Mouse (Mus musculus) CH12.LX (cell line): Measurements from ENCODE around the gene Hdac5. TPM values are rescaled to one million over a fixed set of nuclear protein-coding genes. Genes with fewer than 3 reads are reported as not detected.

ENCODE experiments used
- DNase-seq: peaks from one replicate; pipeline ENCODE4 v3.0.0-alpha.2; 2013; ENCODE audit errors: extremely low read depth
- H3K27ac ChIP-seq: 2 replicates; pipeline ENCODE4 v1.5.1; 2012; ENCODE audit warnings: low read depth, mild to moderate bottlenecking, control low read depth, moderate library complexity; ENCODE audit not compliant: insufficient read depth
- H3K27me3 ChIP-seq: replicated peaks from 2 replicates; pipeline ENCODE3; 2012; ENCODE audit warnings: inconsistent platforms
- H3K36me3 ChIP-seq, 2 experiments: replicated peaks in 1 of 2; 2 replicates each; pipeline versions ENCODE3 to v1.6.1; 2012; ENCODE audit warnings: inconsistent platforms in 1 of 2, low read length in 1 of 2, mild to moderate bottlenecking in 1 of 2, mixed read lengths in 1 of 2, moderate library complexity in 1 of 2; ENCODE audit not compliant: control insufficient read depth in 1 of 2, insufficient read depth in 1 of 2
- H3K4me1 ChIP-seq, 2 experiments: 2 replicates each; pipeline ENCODE4 v1.6.1; 2012; ENCODE audit warnings: inconsistent platforms in 1 of 2, moderate library complexity in 1 of 2; ENCODE audit not compliant: insufficient read depth in 2 of 2, control insufficient read depth in 1 of 2
- H3K4me2 ChIP-seq: 2 replicates; pipeline ENCODE4 v1.6.1; 2012; ENCODE audit warnings: low read depth, mild to moderate bottlenecking, control low read depth; ENCODE audit not compliant: poor library complexity, insufficient read depth, severe bottlenecking
- H3K4me3 ChIP-seq, 3 experiments: fragments of 150-350 bp in 1 of 3; sonication (generic) in 1 of 3; replicated peaks in 1 of 3; 2 replicates each; pipeline versions ENCODE3 to v1.5.1; 2011 to 2012; ENCODE audit warnings: low read depth in 2 of 3, low read length in 2 of 3, mild to moderate bottlenecking in 2 of 3, moderate library complexity in 2 of 3, control low read depth in 1 of 3, improper control_type of control experiment in 1 of 3, inconsistent platforms in 1 of 3, mixed read lengths in 1 of 3; ENCODE audit not compliant: poor library complexity in 1 of 3
- H3K79me2 ChIP-seq: replicated peaks from 2 replicates; pipeline ENCODE4 v1.6.1; 2012; ENCODE audit warnings: mild to moderate bottlenecking, moderate library complexity; ENCODE audit not compliant: control insufficient read depth, poor library complexity, insufficient read depth, severe bottlenecking; ENCODE audit errors: extremely low read depth
- H3K9ac ChIP-seq: 2 replicates; pipeline ENCODE4 v1.6.1; 2012; ENCODE audit warnings: low read depth, mild to moderate bottlenecking, control low read depth, moderate library complexity; ENCODE audit not compliant: insufficient read depth
- H3K9me3 ChIP-seq: replicated peaks from 2 replicates; pipeline ENCODE3; 2012; ENCODE audit warnings: low read length, inconsistent platforms, mixed read lengths
- BHLHE40 ChIP-seq: IDR thresholded peaks from 2 replicates; pipeline ENCODE4 v1.6.1; 2011; ENCODE audit warnings: mild to moderate bottlenecking, low read depth, low read length, improper control_type of control experiment
- CHD1 ChIP-seq: IDR thresholded peaks from 2 replicates; pipeline ENCODE4 v1.6.1; 2012; ENCODE audit warnings: low read depth, low read length, improper control_type of control experiment, inconsistent platforms
- CHD2 ChIP-seq: IDR thresholded peaks from 2 replicates; pipeline ENCODE4 v1.6.1; 2011; ENCODE audit warnings: low read length, improper control_type of control experiment
- CTCF ChIP-seq, 2 experiments: IDR thresholded peaks in 1 of 2; conservative IDR thresholded peaks in 1 of 2; 2 replicates each; pipeline ENCODE4 v1.5.1; 2011 to 2012; ENCODE audit warnings: low read depth in 2 of 2, low read length in 2 of 2, improper control_type of control experiment in 1 of 2, inconsistent platforms in 1 of 2, mild to moderate bottlenecking in 1 of 2, moderate library complexity in 1 of 2
- E2F4 ChIP-seq: IDR thresholded peaks from 2 replicates; pipeline ENCODE4 v1.6.1; 2011; ENCODE audit warnings: low read depth, low read length, improper control_type of control experiment; ENCODE audit not compliant: insufficient replicate concordance
- ELF1 ChIP-seq: IDR thresholded peaks from 2 replicates; pipeline ENCODE4 v1.6.1; 2014; ENCODE audit warnings: low read depth, mild to moderate bottlenecking, inconsistent platforms, low read length, improper control_type of control experiment
- EP300 ChIP-seq: IDR thresholded peaks from 2 replicates; pipeline ENCODE4 v1.6.1; 2011; ENCODE audit warnings: low read length, improper control_type of control experiment
- ETS1 ChIP-seq: conservative IDR thresholded peaks from 2 replicates; pipeline ENCODE4 v1.6.1; 2012; ENCODE audit warnings: low read depth, mild to moderate bottlenecking, inconsistent platforms, low read length, improper control_type of control experiment, moderate library complexity
- GABPA ChIP-seq: IDR thresholded peaks from 2 replicates; pipeline ENCODE4 v1.6.1; 2012; ENCODE audit warnings: low read depth, low read length, improper control_type of control experiment, inconsistent platforms; ENCODE audit not compliant: insufficient replicate concordance
- KAT2A ChIP-seq: IDR thresholded peaks from 2 replicates; pipeline ENCODE4 v1.6.1; 2012; ENCODE audit warnings: low read length, improper control_type of control experiment, inconsistent platforms; ENCODE audit not compliant: insufficient replicate concordance
- MAFK ChIP-seq: IDR thresholded peaks from 2 replicates; pipeline ENCODE4 v1.6.1; 2011; ENCODE audit warnings: low read length, improper control_type of control experiment; ENCODE audit not compliant: insufficient replicate concordance
- MAX ChIP-seq: IDR thresholded peaks from 2 replicates; pipeline ENCODE4 v1.6.1; 2011; ENCODE audit warnings: low read length, improper control_type of control experiment
- MEF2A ChIP-seq: IDR thresholded peaks from 2 replicates; pipeline ENCODE4 v1.6.1; 2014; ENCODE audit warnings: low read depth, mild to moderate bottlenecking, inconsistent platforms, low read length, improper control_type of control experiment, borderline replicate concordance
- MXI1 ChIP-seq: IDR thresholded peaks from 2 replicates; pipeline ENCODE4 v1.6.1; 2011; ENCODE audit warnings: mild to moderate bottlenecking, low read depth, low read length, improper control_type of control experiment
- MYC ChIP-seq: IDR thresholded peaks from 2 replicates; pipeline ENCODE4 v1.6.1; 2011; ENCODE audit warnings: low read depth, mild to moderate bottlenecking, improper control_type of control experiment, low read length
- NELFE ChIP-seq: IDR thresholded peaks from 2 replicates; pipeline ENCODE4 v1.6.1; 2011; ENCODE audit warnings: low read depth, low read length, improper control_type of control experiment
- NRF1 ChIP-seq: IDR thresholded peaks from 2 replicates; pipeline ENCODE4 v1.6.1; 2014; ENCODE audit warnings: low read depth, mild to moderate bottlenecking, inconsistent platforms, low read length, improper control_type of control experiment, moderate library complexity
- POLR2A ChIP-seq: IDR thresholded peaks from 2 replicates; pipeline ENCODE4 v1.6.1; 2011; ENCODE audit warnings: low read depth, mild to moderate bottlenecking, improper control_type of control experiment, low read length
- POLR2AphosphoS2 ChIP-seq: IDR thresholded peaks from 2 replicates; pipeline ENCODE4 v1.6.1; 2011; ENCODE audit warnings: low read depth, low read length, improper control_type of control experiment
- RCOR1 ChIP-seq: conservative IDR thresholded peaks from 2 replicates; pipeline ENCODE4 v1.6.1; 2012; ENCODE audit warnings: low read depth, mild to moderate bottlenecking, inconsistent platforms, low read length, improper control_type of control experiment
- SMC3 ChIP-seq: IDR thresholded peaks from 2 replicates; pipeline ENCODE4 v1.6.1; 2011; ENCODE audit warnings: low read depth, low read length, improper control_type of control experiment
- TCF12 ChIP-seq: IDR thresholded peaks from 2 replicates; pipeline ENCODE4 v1.6.1; 2014; ENCODE audit warnings: low read depth, mild to moderate bottlenecking, inconsistent platforms, low read length, improper control_type of control experiment
- UBTF ChIP-seq: IDR thresholded peaks from 2 replicates; pipeline ENCODE4 v1.6.1; 2012; ENCODE audit warnings: low read depth, mild to moderate bottlenecking, inconsistent platforms, low read length, improper control_type of control experiment, moderate library complexity
- USF1 ChIP-seq: IDR thresholded peaks from 2 replicates; pipeline ENCODE4 v1.6.1; 2014; ENCODE audit warnings: low read depth, mild to moderate bottlenecking, inconsistent platforms, low read length, improper control_type of control experiment
- USF2 ChIP-seq: conservative IDR thresholded peaks from 2 replicates; pipeline ENCODE4 v1.6.1; 2011; ENCODE audit warnings: low read depth, low read length, improper control_type of control experiment
- ZC3H11A ChIP-seq: IDR thresholded peaks from 2 replicates; pipeline ENCODE4 v1.6.1; 2012; ENCODE audit warnings: low read depth, mild to moderate bottlenecking, inconsistent platforms, low read length, improper control_type of control experiment
- ZKSCAN1 ChIP-seq: IDR thresholded peaks from 2 replicates; pipeline ENCODE4 v1.6.1; 2012; ENCODE audit warnings: low read depth, inconsistent platforms, low read length, improper control_type of control experiment, borderline replicate concordance
- ZMIZ1 ChIP-seq: IDR thresholded peaks from 2 replicates; pipeline ENCODE4 v1.6.1; 2012; ENCODE audit warnings: low read depth, mild to moderate bottlenecking, inconsistent platforms, low read length, improper control_type of control experiment
- ZNF384 ChIP-seq: IDR thresholded peaks from 2 replicates; pipeline ENCODE4 v1.6.1; 2012; ENCODE audit warnings: low read depth, low read length, improper control_type of control experiment, inconsistent platforms
- dilution Hi-C: fragments of 300-500 bp; cut with MboI; formaldehyde crosslinking; loops from 2 replicates; pipeline ENCODE4 v1.14.3; 2020; ENCODE audit warnings: low sequenced_read_pairs; ENCODE audit not compliant: extremely low pct_unique_long_range_greater_than_20kb, extremely low pct_ligation_motif_present
- in situ Hi-C: fragments of 300-500 bp; cut with MboI; formaldehyde crosslinking; loops from 3 replicates; pipeline ENCODE4 v1.14.3; 2019; ENCODE audit warnings: low sequenced_read_pairs, low pct_ligation_motif_present, low pct_unique_long_range_greater_than_20kb, mixed read lengths
- polyA plus RNA-seq: library from polyadenylated mRNA; unstranded; fragments of >175 nt; gene quantifications from 2 replicates; pipeline ENCODE4 v1.2.1, GENCODE M21; 2012; ENCODE audit warnings: low read depth; ENCODE audit not compliant: insufficient read length
- total RNA-seq, 2 experiments: library from RNA; depleted of rRNA; stranded (reverse); fragments of 300-350 nt in 1 of 2; fragments of >200 nt in 1 of 2; gene quantifications; 2 replicates each; pipeline ENCODE4 v1.2.3; 2012 to 2014

Hdac5 gene
- total and polyA plus RNA-seq, 3 experiments = 24.9 to 49.6 (median 46.4) TPM

DNA sequence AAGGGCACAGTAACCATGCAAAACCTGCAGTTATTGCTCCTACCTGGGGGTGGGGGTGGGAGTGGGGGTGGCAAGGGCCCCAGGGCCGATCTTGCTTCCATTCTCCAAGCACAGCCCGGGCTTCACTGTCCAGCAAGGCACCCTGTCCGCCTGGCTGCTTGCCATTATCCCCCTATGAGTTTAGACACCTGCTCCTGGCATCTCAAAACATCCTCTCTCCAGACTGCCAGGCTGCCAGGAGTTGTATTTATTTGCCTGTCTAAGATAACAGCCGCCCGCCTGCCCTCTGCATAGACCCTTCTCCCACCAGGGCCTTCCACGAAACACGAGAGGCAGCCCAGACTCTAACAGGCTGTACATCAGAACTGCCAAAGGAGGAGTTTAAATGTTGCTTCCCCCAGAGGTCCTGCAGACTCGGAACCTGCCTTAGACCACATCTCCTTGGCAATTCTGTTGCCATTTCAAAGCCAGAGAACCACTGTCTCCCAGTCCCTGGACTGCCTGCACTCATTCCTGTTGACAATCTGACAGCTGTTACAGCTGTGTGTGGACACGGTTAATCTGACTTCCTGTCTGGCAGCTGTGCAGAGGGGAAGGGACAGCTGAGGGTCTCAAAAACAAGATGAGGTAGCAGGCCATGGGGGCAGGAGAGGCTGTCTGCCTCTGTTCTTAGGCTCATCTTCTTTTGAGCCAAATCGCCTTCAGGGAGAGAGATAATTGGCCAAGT, 15.4 kb downstream of the Hdac5 start:
- Histone ChIP-seq H3K4me2 (no peak overlapping the region), H3K27ac (no peak overlapping the region), H3K4me1 (peaks cover 51 to 91% of the 10 kb centered on the region in 2 experiments), H3K27me3 (no peaks in the 10 kb centered on the region), H3K79me2 (0 out of 2 replicates have a peak, but pooled peaks cover 2% of the 10 kb centered on the region), H3K9me3 (no peaks in the 10 kb centered on the region), H3K36me3 (peaks cover 0 to 19% of the 10 kb centered on the region in 2 experiments), H3K4me3 (no peak overlapping the region), H3K9ac (no peak overlapping the region)
- in situ Hi-C loops = no loop called here
- dilution Hi-C loops = no loop called here
- TF ChIP-seq CHD1 (no peak), TCF12 (peak; percentile 13; the same call in 1 of the 2 replicates), ETS1 (peak; percentile 51), CHD2 (no peak)
- no peak for DNase-seq

DNA sequence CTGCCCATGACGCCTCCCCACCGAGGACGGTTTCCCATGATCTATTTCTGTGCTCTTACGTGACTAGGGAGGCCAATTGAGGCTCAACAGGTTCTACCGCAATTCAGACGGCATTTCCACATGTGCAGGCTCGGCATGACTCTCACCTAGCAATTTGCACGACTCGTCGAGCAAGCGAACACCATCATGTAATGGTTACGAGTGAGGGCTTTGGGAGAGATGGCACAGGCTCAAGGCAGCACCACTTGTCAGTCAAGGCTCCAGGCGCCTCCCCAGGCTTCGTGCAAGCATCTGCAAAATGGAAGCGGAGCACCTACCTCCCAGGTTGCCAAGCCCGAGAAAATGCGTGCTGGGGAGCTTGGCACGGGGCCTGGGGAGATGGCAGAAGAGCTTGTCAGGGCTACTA, 18.0 kb downstream of the Hdac5 start:
- DNase-seq = peak; percentile 71
- no peaks in the 10 kb centered on the region for H3K9me3 ChIP-seq
- no peak overlapping the region for H3K4me2 ChIP-seq
- H3K4me3 ChIP-seq = no peak overlapping the region
- no peak overlapping the region for H3K9ac ChIP-seq
- H3K27me3 ChIP-seq = no peaks in the 10 kb centered on the region
- in situ Hi-C loops (no loop called here), dilution Hi-C loops (no loop called here)
- H3K79me2 ChIP-seq = 0 out of 2 replicates have a peak, but pooled peaks cover 2% of the 10 kb centered on the region
- peaks cover 0 to 20% of the 10 kb centered on the region in 2 experiments for H3K36me3 ChIP-seq
- peaks cover 50 to 91% of the 10 kb centered on the region in 2 experiments for H3K4me1 ChIP-seq
- no peak overlapping the region for H3K27ac ChIP-seq
- TF ChIP-seq ZKSCAN1 = no peak
- no peak for TF ChIP-seq POLR2AphosphoS2
- no peak for TF ChIP-seq USF2
- TF ChIP-seq KAT2A = no peak
- TF ChIP-seq E2F4 = no peak
- TF ChIP-seq POLR2A = no peak
- 0 out of 2 replicates have a peak, but pooled peaks have one; percentile 17 for TF ChIP-seq EP300
- TF ChIP-seq BHLHE40 = peak; percentile 84
- peak; percentile 90 for TF ChIP-seq MEF2A
- no peak for TF ChIP-seq GABPA
- TF ChIP-seq NELFE = no peak
- peak; percentile 78 for TF ChIP-seq ETS1
- TF ChIP-seq RCOR1 = no peak
- no peak for TF ChIP-seq SMC3
- TF ChIP-seq CHD1 = no peak
- TF ChIP-seq MAX = peak; percentile 35; the same call in 1 of the 2 replicates
- TF ChIP-seq MAFK = no peak
- TF ChIP-seq MXI1 = 0 out of 2 replicates have a peak, but pooled peaks have one; percentile 29
- TF ChIP-seq USF1 = no peak
- TF ChIP-seq ZMIZ1 = no peak
- no peak for TF ChIP-seq NRF1
- TF ChIP-seq ZNF384 = no peak
- TF ChIP-seq ELF1 = no peak
- TF ChIP-seq ZC3H11A = no peak
- TF ChIP-seq MYC = no peak
- TF ChIP-seq UBTF = no peak
- TF ChIP-seq CTCF (conservative IDR thresholded peaks at IDR 0.05 in 1 of 2, IDR thresholded peaks at IDR 0.05 in 1 of 2; ENCODE audit: low read depth in 2 of 2, low read length in 2 of 2) = no peak
- TF ChIP-seq, all 38 proteins: peak for 6
